In genomic region chr17:55281276-55281675, GRCm38 (mm10) we compare ENCODE assay signal across 20 mouse cellular contexts.
A peak's percentile ranks its signal among the peaks of the same experiment; 100 is the strongest.
DNase-seq lines count a peak whose midpoint lies in the region; ATAC-seq lines count a peak whose summit lies in the region.
"Had no signal": no experiment of that assay in that cellular context is flagged by ENCODE, and none has a peak within 500 bp of the region (broad histone marks: within the 10 kb centered on the region; RNA-seq: fewer than 3 reads in every experiment).

No protein-coding gene starts in this region.

- no peak for ATAC-seq in megakaryocyte, adult 5-6 weeks (ENCODE audit: poor library complexity, severe bottlenecking)
- ATAC-seq: forebrain, embryonic 13.5 days; intestine, postnatal 0 days had no signal

- peak; percentile 42 to 77 for DNase-seq in frontal cortex, adult 2 months (ENCODE audit: extremely low spot score in 1 of 2, low spot score in 1 of 2)
- no peak for DNase-seq in frontal cortex, postnatal 25 days (ENCODE audit: low spot score in 2 of 2)
- DNase-seq in left cerebral cortex, adult 11 months (ENCODE audit: low spot score), result peak; percentile 53
- DNase-seq in left cerebral cortex, postnatal 36 days (ENCODE audit: low spot score in 2 of 2), result no peak
- peak; percentile 81 for DNase-seq in brain, adult 2 months (ENCODE audit: low read depth, low spot score)
- DNase-seq in left cerebral cortex, postnatal 14 days (ENCODE audit: low spot score in 2 of 2), result peak; percentile 57 to 59
- DNase-seq: adrenal gland, adult 8-10 months; cerebellum, adult 8-10 months; cerebellum, postnatal 25 days; heart, postnatal 10 days; kidney, adult 9 months; kidney, postnatal 25 days; liver, embryonic 13.5 days; lung, adult 2 months; lung, postnatal 10 days; thymus, adult 18-20 months; thymus, postnatal 4 days had no signal

- intact Hi-C loops in left cerebral cortex, postnatal 36 days (cut with DNase I), result no loop called here
- intact Hi-C loops in left cerebral cortex, postnatal 14 days (cut with DNase I), result no loop called here

Comparison
In these comparisons a context has a peak if more than half of its experiments do, and no peak if none do; other contexts are left out.
1. DNase-seq: peak in frontal cortex, adult 2 months (2 of 2), left cerebral cortex, adult 11 months (single experiment), brain, adult 2 months (single experiment) and left cerebral cortex, postnatal 14 days (2 of 2); none in frontal cortex, postnatal 25 days (0 of 2) and left cerebral cortex, postnatal 36 days (0 of 2).